Mouse (Mus musculus) hindbrain, embryonic 15.5 days (tissue): ENCODE measurements around the gene Ldoc1. TPM values are rescaled to one million over a fixed set of nuclear protein-coding genes. Genes with fewer than 3 reads are reported as not detected.

Experiments used
- ATAC-seq: fragments of 200-750 bp; cut with Nextera tagmentation; 2 replicates; pipeline ENCODE4 v1.8.0; 2017; ENCODE audit warnings: low read depth, moderate number of reproducible peaks, moderate TSS enrichment; ENCODE audit not compliant: low FRiP score
- H3K27ac ChIP-seq: fragments of 300-500 bp; sonication (generic); replicated peaks from 2 replicates; pipeline ENCODE4 v1.5.1; 2015; ENCODE audit warnings: mild to moderate bottlenecking, inconsistent platforms
- H3K27me3 ChIP-seq: fragments of 300-500 bp; sonication (generic); 2 replicates; pipeline ENCODE4 v1.6.1; 2015; ENCODE audit warnings: control low read depth, inconsistent platforms
- H3K36me3 ChIP-seq: fragments of 300-500 bp; sonication (generic); 2 replicates; pipeline ENCODE4 v1.6.1; 2015; ENCODE audit warnings: control low read depth, inconsistent platforms
- H3K4me1 ChIP-seq: fragments of 300-500 bp; sonication (generic); replicated peaks from 2 replicates; pipeline ENCODE4 v1.6.1; 2015; ENCODE audit warnings: control low read depth, inconsistent platforms
- H3K4me2 ChIP-seq: fragments of 300-500 bp; sonication (generic); 2 replicates; pipeline ENCODE4 v1.6.1; 2015; ENCODE audit warnings: moderate library complexity, mild to moderate bottlenecking, inconsistent platforms
- H3K4me3 ChIP-seq: fragments of 300-500 bp; sonication (generic); 2 replicates; pipeline ENCODE4 v1.5.1; 2015; ENCODE audit warnings: mild to moderate bottlenecking, inconsistent platforms
- H3K9ac ChIP-seq: fragments of 300-500 bp; sonication (generic); 2 replicates; pipeline ENCODE4 v1.6.1; 2015; ENCODE audit warnings: inconsistent platforms
- H3K9me3 ChIP-seq: fragments of 300-500 bp; sonication (generic); 2 replicates; pipeline ENCODE4 v1.6.1; 2016; ENCODE audit warnings: control low read depth, inconsistent platforms
- WGBS: fragments of 180-500 bp; shearing (Covaris S2); methylation state at CpG from one replicate; pipeline ENCODE4 v1.1.7; 2015; 5-methylcytosine and 5-hydroxymethylcytosine counted together
- polyA plus RNA-seq: library from polyadenylated mRNA; unstranded; fragments of >200 nt; fragmentation: Nextera tagmentation; extraction: Ambion mirVana; gene quantifications from 2 replicates; pipeline ENCODE4 v1.2.1, GENCODE M21; 2015

Gene Ldoc1
- polyA plus RNA-seq: 8.7 and 9.4 TPM in 2 replicates

- H3K4me3 ChIP-seq: peak within 1 kb of the TSS; percentile 39
- H3K9ac ChIP-seq: 0 out of 2 replicates have a peak within 1 kb of the TSS, but pooled peaks have one; percentile 7
- 34% methylated on average over 34 of the region's 34 CpGs for WGBS
- peak; percentile 73 for ATAC-seq
- H3K9me3 ChIP-seq: no peaks in the 10 kb centered on the region
- H3K36me3 ChIP-seq: no peaks in the 10 kb centered on the region
- H3K27me3 ChIP-seq: no peaks in the 10 kb centered on the region
- no peak within 1 kb of the TSS for H3K27ac ChIP-seq
- H3K4me1 ChIP-seq: no peaks in the 10 kb centered on the region
- peak within 1 kb of the TSS; percentile 63 for H3K4me2 ChIP-seq
These were observed at the start of gene Ldoc1 for GRCm38 (mm10) chrX:61709302-61710033. TSS of gene Ldoc1 (plus strand) at chrX:61709497.

GRCm38 (mm10) chrX:61710131-61710530 is 834 bp downstream of the Ldoc1 start:
- Histone ChIP-seq H3K4me2 (peak overlapping the region; percentile 63; the same call in 1 of the 2 replicates), H3K4me3 (no peak overlapping the region), H3K27me3 (no peaks in the 10 kb centered on the region), H3K4me1 (no peaks in the 10 kb centered on the region), H3K9me3 (no peaks in the 10 kb centered on the region), H3K36me3 (no peaks in the 10 kb centered on the region), H3K9ac (no peak overlapping the region), H3K27ac (no peak overlapping the region)
- ATAC-seq: no peak
- WGBS: 89% methylated on average over 7 of the region's 7 CpGs

GRCm38 (mm10) chrX:61722281-61723028 is 13.2 kb downstream of the Ldoc1 start:
- Histone ChIP-seq H3K4me3 (0 out of 2 replicates have a peak overlapping the region, but pooled peaks have one; percentile 1), H3K9ac (no peak overlapping the region), H3K9me3 (no peaks in the 10 kb centered on the region), H3K27me3 (no peaks in the 10 kb centered on the region), H3K4me1 (no peaks in the 10 kb centered on the region), H3K36me3 (no peaks in the 10 kb centered on the region), H3K4me2 (peak overlapping the region; percentile 43), H3K27ac (peak overlapping the region; percentile 59; the same call in 1 of the 2 replicates)
- peak; percentile 84 for ATAC-seq
- 22% methylated on average over 12 of the region's 12 CpGs for WGBS

- no peaks in the 10 kb centered on the region for H3K36me3 ChIP-seq
- peak overlapping the region; percentile 43 for H3K4me2 ChIP-seq
- ATAC-seq: peak; percentile 42; the same call in 1 of the 2 replicates
- H3K9ac ChIP-seq: no peak overlapping the region
- no peaks in the 10 kb centered on the region for H3K27me3 ChIP-seq
- no peaks in the 10 kb centered on the region for H3K9me3 ChIP-seq
- 0 out of 2 replicates have a peak overlapping the region, but pooled peaks have one; percentile 1 for H3K4me3 ChIP-seq
- H3K27ac ChIP-seq: no peak overlapping the region; the same call in 1 of the 2 replicates
- WGBS: 43% methylated on average over 9 of the region's 9 CpGs
- no peaks in the 10 kb centered on the region for H3K4me1 ChIP-seq
These were observed 14.0 kb downstream of the Ldoc1 start for GRCm38 (mm10) chrX:61723029-61723980.

GRCm38 (mm10) chrX:61727516-61728310 is 18.4 kb downstream of the Ldoc1 start:
- H3K4me3 ChIP-seq: no peak overlapping the region
- no peak overlapping the region for H3K9ac ChIP-seq
- no peaks in the 10 kb centered on the region for H3K9me3 ChIP-seq
- H3K4me1 ChIP-seq: no peaks in the 10 kb centered on the region
- H3K27me3 ChIP-seq: no peaks in the 10 kb centered on the region
- WGBS: 40% methylated on average over 2 of the region's 2 CpGs
- no peak overlapping the region for H3K4me2 ChIP-seq
- no peak for ATAC-seq
- H3K36me3 ChIP-seq: no peaks in the 10 kb centered on the region
- no peak overlapping the region for H3K27ac ChIP-seq
